Mouse (Mus musculus) urinary bladder, postnatal 0 days (tissue): ENCODE data around the gene Ccdc113. TPM values are rescaled to one million over a fixed set of nuclear protein-coding genes. Genes with fewer than 3 reads are reported as not detected.

Experiments used
- polyA plus RNA-seq: library from polyadenylated mRNA; unstranded; fragments of >200 nt; fragmentation: Nextera tagmentation; extraction: Ambion mirVana; gene quantifications from 2 replicates; pipeline ENCODE4 v1.2.1, GENCODE M21; 2015

Ccdc113 gene
- polyA plus RNA-seq, result 0.39 and 0.45 TPM in 2 replicates

GRCm38 (mm10) chr8:95533584-95534387, at the start of gene Ccdc113:
Gene Ccdc113, plus strand, starts transcription at chr8:95534085.

GRCm38 (mm10) chr8:95490006-95490405, 43.9 kb upstream of the Ccdc113 start, which contains the start of gene Csnk2a2:
Gene Csnk2a2, minus strand, starts transcription at chr8:95490039.

GRCm38 (mm10) chr8:95576240-95576639, 42.4 kb downstream of the Ccdc113 start, which contains the start of gene Prss54:
Gene Prss54, minus strand, starts transcription at chr8:95576340.

Other genes starting within 250 kb of the Ccdc113 start
- 1.2 and 1.6 TPM in 2 replicates for gene Cngb1, start 227.5 kb upstream of the Ccdc113 start, polyA plus RNA-seq
- gene Tepp, start 223.5 kb upstream of the Ccdc113 start, polyA plus RNA-seq, result 0.34 TPM in 1 of 2 replicates, not detected in the other
- 3.6 and 3.7 TPM in 2 replicates for gene Zfp319, start 202.1 kb upstream of the Ccdc113 start, polyA plus RNA-seq
- gene Usb1, start 201.8 kb upstream of the Ccdc113 start, polyA plus RNA-seq, result 36.5 and 37.2 TPM in 2 replicates
- gene Mmp15, start 181.8 kb upstream of the Ccdc113 start, polyA plus RNA-seq, result 7.3 and 7.8 TPM in 2 replicates
- gene Cfap20, start 99.2 kb upstream of the Ccdc113 start, polyA plus RNA-seq, result 64.7 and 65.2 TPM in 2 replicates
- 5.8 and 7.1 TPM in 2 replicates for gene Csnk2a2, start 44.0 kb upstream of the Ccdc113 start, polyA plus RNA-seq
- gene Prss54, start 42.3 kb downstream of the Ccdc113 start, polyA plus RNA-seq, result not detected in 2 replicates
- gene Gins3, start 99.4 kb downstream of the Ccdc113 start, polyA plus RNA-seq, result 4.9 and 6.5 TPM in 2 replicates
- 17.6 and 25.0 TPM in 2 replicates for gene Ndrg4, start 142.9 kb downstream of the Ccdc113 start, polyA plus RNA-seq
- gene Setd6, start 181.8 kb downstream of the Ccdc113 start, polyA plus RNA-seq, result 14.0 and 17.8 TPM in 2 replicates